Mouse (Mus musculus) thymus, postnatal 36 days (tissue): ENCODE measurements around the gene 1700123K08Rik.
"Not testable (repeated sequence)": the region's sequence is repeated elsewhere in the genome, so short reads cannot be mapped to it uniquely, and the experiment has no call there.

Experiments
- DNase-seq, 2 experiments: peaks; one replicate each; pipeline ENCODE4 v3.0.0; 2022; ENCODE audit warnings: mixed read lengths in 2 of 2

Gene 1700123K08Rik

DNA sequence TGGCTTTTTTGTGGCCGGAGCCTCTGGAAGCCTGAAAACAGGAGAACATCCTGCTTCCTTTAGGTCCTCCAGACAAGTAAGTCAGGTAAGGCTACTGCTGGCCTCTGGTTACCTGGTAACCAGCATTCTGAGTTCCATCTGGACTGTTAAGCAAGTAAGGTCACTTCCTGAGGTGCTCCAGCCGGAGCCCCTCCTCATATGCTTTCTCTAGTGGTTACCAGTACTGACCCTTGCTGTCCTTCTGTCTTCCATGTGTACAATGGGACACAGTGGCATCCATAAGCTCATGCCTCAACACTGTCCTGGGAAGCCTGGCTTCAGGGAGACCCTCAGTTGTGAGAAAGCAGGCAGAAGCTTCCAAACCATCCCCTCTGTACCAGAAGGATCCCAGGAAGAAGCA, at the start of gene 1700123K08Rik:
Gene 1700123K08Rik, minus strand, starts transcription at position 101 of the 400 bp plus-strand sequence.
- DNase-seq = not testable (repeated sequence)

GRCm38 (mm10) chr5:138587396-138587795, 22.9 kb upstream of the 1700123K08Rik start:
- no peak for DNase-seq

DNA sequence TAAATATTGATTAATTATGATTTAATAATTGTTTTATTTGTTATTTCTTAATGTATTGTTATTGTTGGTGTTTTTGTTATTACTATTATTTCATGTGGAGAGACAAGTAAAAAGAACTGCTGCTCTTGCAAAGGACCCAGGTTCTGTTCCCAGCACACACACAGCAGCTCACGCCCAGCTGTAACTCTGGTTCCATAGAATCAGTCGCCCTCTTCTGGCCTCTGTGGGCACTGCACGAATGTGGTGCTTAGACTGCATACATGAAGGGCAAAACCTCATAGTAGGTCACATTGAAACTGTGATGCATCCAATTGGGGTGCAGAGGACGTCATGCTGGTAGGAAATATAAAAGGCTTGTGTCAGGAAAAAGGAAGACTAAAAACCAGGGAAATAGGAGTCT, 7.1 kb upstream of the 1700123K08Rik start:
- peak; percentile 49 to 57 for DNase-seq

- DNase-seq = no peak
Measured at GRCm38 (mm10) chr5:138552718-138553117, 11.8 kb downstream of the 1700123K08Rik start.

GRCm38 (mm10) chr5:138532491-138532890, 32.0 kb downstream of the 1700123K08Rik start:
- no peak for DNase-seq
